Mouse (Mus musculus): Measurements from ENCODE around the gene A630095N17Rik. TPM values are rescaled to one million over a fixed set of nuclear protein-coding genes. Genes with fewer than 3 reads are reported as not detected.
A peak's percentile ranks its signal among the peaks of the same experiment; 100 is the strongest.

The A630095N17Rik gene
- polyA plus RNA-seq, 1 experiment from 2014 or later: not detected

- H3K9ac ChIP-seq: no peak overlapping the region
- no peaks in the 10 kb centered on the region for H3K27me3 ChIP-seq (ENCODE audit: control insufficient read depth, insufficient read depth, low read length)
- H3K4me2 ChIP-seq (replicated peaks): no peak overlapping the region
- 67% methylated on average over 16 of the region's 16 CpGs for WGBS
- no peaks in the 10 kb centered on the region for H3K36me3 ChIP-seq (replicated peaks; ENCODE audit: control insufficient read depth, insufficient read depth)
- 0 out of 2 replicates have a peak, but pooled peaks cover 6% of the 10 kb centered on the region for H3K4me1 ChIP-seq (replicated peaks; ENCODE audit: control insufficient read depth, insufficient read depth, low read length)
- ATAC-seq (ENCODE audit: low FRiP score): no peak
- H3K27ac ChIP-seq: no peak overlapping the region
- H3K4me3 ChIP-seq (replicated peaks; ENCODE audit: low read length): no peak overlapping the region
- peak; percentile 89 for DNase-seq (ENCODE audit: low spot score)
- H3K9me3 ChIP-seq (ENCODE audit: control insufficient read depth, low read length): no peaks in the 10 kb centered on the region
Measured at GRCm38 (mm10) chr1:75253849-75254624, 22.1 kb upstream of the A630095N17Rik start.

GRCm38 (mm10) chr1:75253029-75253428 is 21.1 kb upstream of the A630095N17Rik start:
- no peak overlapping the region for H3K9ac ChIP-seq
- H3K9me3 ChIP-seq (ENCODE audit: control insufficient read depth, low read length): no peaks in the 10 kb centered on the region
- no peak overlapping the region for H3K27ac ChIP-seq
- no peak overlapping the region for H3K4me3 ChIP-seq (replicated peaks; ENCODE audit: low read length)
- no peaks in the 10 kb centered on the region for H3K36me3 ChIP-seq (replicated peaks; ENCODE audit: control insufficient read depth, insufficient read depth)
- H3K27me3 ChIP-seq (ENCODE audit: control insufficient read depth, insufficient read depth, low read length): no peaks in the 10 kb centered on the region
- no peak for DNase-seq (ENCODE audit: low spot score)
- 0 out of 2 replicates have a peak, but pooled peaks cover 6% of the 10 kb centered on the region for H3K4me1 ChIP-seq (replicated peaks; ENCODE audit: control insufficient read depth, insufficient read depth, low read length)
- ATAC-seq (ENCODE audit: low FRiP score): no peak
- no peak overlapping the region for H3K4me2 ChIP-seq (replicated peaks)
- 73% methylated on average over 16 of the region's 16 CpGs for WGBS

- Histone ChIP-seq H3K4me1 (replicated peaks; ENCODE audit: control insufficient read depth, insufficient read depth, low read length) (0 out of 2 replicates have a peak, but pooled peaks cover 6% of the 10 kb centered on the region), H3K9ac (no peak overlapping the region), H3K36me3 (replicated peaks; ENCODE audit: control insufficient read depth, insufficient read depth) (no peaks in the 10 kb centered on the region), H3K4me3 (replicated peaks; ENCODE audit: low read length) (no peak overlapping the region), H3K27me3 (ENCODE audit: control insufficient read depth, insufficient read depth, low read length) (no peaks in the 10 kb centered on the region), H3K4me2 (replicated peaks) (no peak overlapping the region), H3K27ac (no peak overlapping the region), H3K9me3 (ENCODE audit: control insufficient read depth, low read length) (no peaks in the 10 kb centered on the region)
- WGBS: 73% methylated on average over 13 of the region's 13 CpGs
- no peak for DNase-seq (ENCODE audit: low spot score)
- no peak for ATAC-seq (ENCODE audit: low FRiP score)
Measured at GRCm38 (mm10) chr1:75252308-75252707, 20.4 kb upstream of the A630095N17Rik start.

GRCm38 (mm10) chr1:75251112-75251970 is 19.4 kb upstream of the A630095N17Rik start:
- no peak overlapping the region for H3K27ac ChIP-seq
- no peaks in the 10 kb centered on the region for H3K27me3 ChIP-seq (ENCODE audit: control insufficient read depth, insufficient read depth, low read length)
- ATAC-seq (ENCODE audit: low FRiP score) (peak; percentile 45), DNase-seq (ENCODE audit: low spot score) (peak; percentile 73)
- H3K9me3 ChIP-seq (ENCODE audit: control insufficient read depth, low read length): no peaks in the 10 kb centered on the region
- H3K9ac ChIP-seq: 0 out of 2 replicates have a peak overlapping the region, but pooled peaks have one; percentile 25
- no peaks in the 10 kb centered on the region; the same call in 1 of the 2 replicates for H3K36me3 ChIP-seq (replicated peaks; ENCODE audit: control insufficient read depth, insufficient read depth)
- 0 out of 2 replicates have a peak, but pooled peaks cover 6% of the 10 kb centered on the region for H3K4me1 ChIP-seq (replicated peaks; ENCODE audit: control insufficient read depth, insufficient read depth, low read length)
- H3K4me2 ChIP-seq (replicated peaks): peak overlapping the region; percentile 40
- WGBS: 3% methylated on average over 22 of the region's 22 CpGs
- H3K4me3 ChIP-seq (replicated peaks; ENCODE audit: low read length): no peak overlapping the region; the same call in 1 of the 2 replicates

- 0 out of 2 replicates have a peak, but pooled peaks cover 6% of the 10 kb centered on the region for H3K4me1 ChIP-seq (replicated peaks; ENCODE audit: control insufficient read depth, insufficient read depth, low read length)
- H3K9ac ChIP-seq: no peak overlapping the region
- no peaks in the 10 kb centered on the region; the same call in 1 of the 2 replicates for H3K36me3 ChIP-seq (replicated peaks; ENCODE audit: control insufficient read depth, insufficient read depth)
- H3K27ac ChIP-seq: no peak overlapping the region
- no peak for DNase-seq (ENCODE audit: low spot score)
- H3K27me3 ChIP-seq (ENCODE audit: control insufficient read depth, insufficient read depth, low read length): no peaks in the 10 kb centered on the region
- H3K9me3 ChIP-seq (ENCODE audit: control insufficient read depth, low read length): no peaks in the 10 kb centered on the region
- H3K4me2 ChIP-seq (replicated peaks): no peak overlapping the region
- WGBS: 67% methylated on average over 3 of the region's 3 CpGs
- no peak overlapping the region for H3K4me3 ChIP-seq (replicated peaks; ENCODE audit: low read length)
- ATAC-seq (ENCODE audit: low FRiP score): no peak
Measured at GRCm38 (mm10) chr1:75250498-75250897, 18.6 kb upstream of the A630095N17Rik start.

- ATAC-seq (ENCODE audit: low FRiP score): no peak; the same call in 1 of the 2 replicates
- H3K4me1 ChIP-seq (replicated peaks; ENCODE audit: control insufficient read depth, insufficient read depth, low read length): 0 out of 2 replicates have a peak, but pooled peaks cover 6% of the 10 kb centered on the region
- no peaks in the 10 kb centered on the region for H3K27me3 ChIP-seq (ENCODE audit: control insufficient read depth, insufficient read depth, low read length)
- no peak overlapping the region for H3K4me2 ChIP-seq (replicated peaks)
- H3K4me3 ChIP-seq (replicated peaks; ENCODE audit: low read length): no peak overlapping the region
- no peak overlapping the region for H3K27ac ChIP-seq
- DNase-seq (ENCODE audit: low spot score): no peak
- peaks cover 6% of the 10 kb centered on the region for H3K36me3 ChIP-seq (replicated peaks; ENCODE audit: control insufficient read depth, insufficient read depth)
- 58% methylated on average over 9 of the region's 9 CpGs for WGBS
- no peaks in the 10 kb centered on the region for H3K9me3 ChIP-seq (ENCODE audit: control insufficient read depth, low read length)
- H3K9ac ChIP-seq: no peak overlapping the region
Measured at GRCm38 (mm10) chr1:75248041-75248772, 16.3 kb upstream of the A630095N17Rik start.

- Histone ChIP-seq H3K27ac (no peak overlapping the region), H3K27me3 (ENCODE audit: control insufficient read depth, insufficient read depth, low read length) (no peaks in the 10 kb centered on the region), H3K4me3 (replicated peaks; ENCODE audit: low read length) (no peak overlapping the region), H3K9ac (no peak overlapping the region; the same call in 1 of the 2 replicates), H3K4me1 (replicated peaks; ENCODE audit: control insufficient read depth, insufficient read depth, low read length) (0 out of 2 replicates have a peak, but pooled peaks cover 6% of the 10 kb centered on the region), H3K9me3 (ENCODE audit: control insufficient read depth, low read length) (no peaks in the 10 kb centered on the region), H3K36me3 (replicated peaks; ENCODE audit: control insufficient read depth, insufficient read depth) (peaks cover 6% of the 10 kb centered on the region), H3K4me2 (replicated peaks) (no peak overlapping the region)
- 85% methylated on average over 16 of the region's 16 CpGs for WGBS
- DNase-seq (ENCODE audit: low spot score) (no peak), ATAC-seq (ENCODE audit: low FRiP score) (no peak)
Measured at GRCm38 (mm10) chr1:75247071-75247930, 15.4 kb upstream of the A630095N17Rik start.

GRCm38 (mm10) chr1:75244836-75245235 is 12.9 kb upstream of the A630095N17Rik start:
- Histone ChIP-seq H3K9ac (no peak overlapping the region), H3K36me3 (replicated peaks; ENCODE audit: control insufficient read depth, insufficient read depth) (peaks cover 22% of the 10 kb centered on the region), H3K4me1 (replicated peaks; ENCODE audit: control insufficient read depth, insufficient read depth, low read length) (no peaks in the 10 kb centered on the region), H3K27me3 (ENCODE audit: control insufficient read depth, insufficient read depth, low read length) (no peaks in the 10 kb centered on the region), H3K27ac (no peak overlapping the region; the same call in 1 of the 2 replicates), H3K9me3 (ENCODE audit: control insufficient read depth, low read length) (no peaks in the 10 kb centered on the region), H3K4me3 (replicated peaks; ENCODE audit: low read length) (no peak overlapping the region), H3K4me2 (replicated peaks) (no peak overlapping the region)
- DNase-seq (ENCODE audit: low spot score) (peak; percentile 70), ATAC-seq (ENCODE audit: low FRiP score) (peak; percentile 64; the same call in 1 of the 2 replicates)
- 20% methylated on average over 4 of the region's 4 CpGs for WGBS
